Mouse (Mus musculus) left cerebral cortex, postnatal 14 days (tissue): ENCODE measurements around the gene Mgat4b. TPM values are rescaled to one million over a fixed set of nuclear protein-coding genes. Genes with fewer than 3 reads are reported as not detected.

Source experiments
- DNase-seq, 2 experiments: peaks; one replicate each; pipeline ENCODE4 v3.0.0; 2021 to 2022; ENCODE audit warnings: low spot score in 2 of 2, mixed read lengths in 1 of 2
- intact Hi-C: fragments of 180-260 bp; cut with DNase I; formaldehyde crosslinking; loops from one replicate; pipeline ENCODE4 v1.15.1; 2025
- total RNA-seq, 2 experiments: library from RNA; stranded (reverse); gene quantifications; 2 replicates each; pipeline ENCODE4 v1.2.3; 2021

The Mgat4b gene
- total RNA-seq, 2 experiments from 2014 or later, result 97.3 to 100 TPM

GRCm38 (mm10) chr11:50222559-50223276, 12.0 kb downstream of the Mgat4b start:
- intact Hi-C loops, result no loop called here
- no peak for DNase-seq

GRCm38 (mm10) chr11:50223783-50224662, 13.3 kb downstream of the Mgat4b start:
- intact Hi-C loops, result loop anchor here (2.0 kb wide), 1 partner anchor 13 kb away; the partner anchor contains the start of genes Mgat4b and Sqstm1
- peak in 1 of 2 experiments; percentile 38 for DNase-seq

GRCm38 (mm10) chr11:50224671-50225530, 14.2 kb downstream of the Mgat4b start:
- intact Hi-C loops, result loop anchor here (2.0 kb wide), 1 partner anchor 14 kb away; the partner anchor contains the start of genes Mgat4b and Sqstm1
- peak; percentile 72 to 83 for DNase-seq

- intact Hi-C loops, result loop anchor here (2.0 kb wide), 1 partner anchor 15 kb away; the partner anchor contains the start of genes Mgat4b and Sqstm1
Observed at GRCm38 (mm10) chr11:50225611-50226378, 15.1 kb downstream of the Mgat4b start.

GRCm38 (mm10) chr11:50226406-50226805, 15.7 kb downstream of the Mgat4b start:
- intact Hi-C loops, result no loop called here
- no peak for DNase-seq

More at GRCm38 (mm10) chr11:50225611-50226378, 15.1 kb downstream of the Mgat4b start:
- DNase-seq, result no peak

GRCm38 (mm10) chr11:50227226-50227625, 16.5 kb downstream of the Mgat4b start:
- DNase-seq, result no peak
- intact Hi-C loops, result no loop called here

- no peak for DNase-seq
- intact Hi-C loops, result no loop called here
Observed at GRCm38 (mm10) chr11:50227736-50228135, 17.0 kb downstream of the Mgat4b start.

- no peak for DNase-seq
- intact Hi-C loops, result no loop called here
Observed at GRCm38 (mm10) chr11:50228772-50229171, 18.1 kb downstream of the Mgat4b start.

- intact Hi-C loops, result no loop called here
- no peak for DNase-seq
Observed at GRCm38 (mm10) chr11:50229252-50229910, 18.7 kb downstream of the Mgat4b start.

GRCm38 (mm10) chr11:50230481-50231304, 20.0 kb downstream of the Mgat4b start:
- intact Hi-C loops, result no loop called here
- DNase-seq, result no peak

GRCm38 (mm10) chr11:50231411-50231810, 20.7 kb downstream of the Mgat4b start:
- peak; percentile 79 to 86 for DNase-seq
- intact Hi-C loops, result no loop called here

GRCm38 (mm10) chr11:50233022-50233421, 22.3 kb downstream of the Mgat4b start:
- DNase-seq, result peak in 1 of 2 experiments; percentile 52
- intact Hi-C loops, result no loop called here

GRCm38 (mm10) chr11:50233993-50234392, 23.3 kb downstream of the Mgat4b start:
- no peak for DNase-seq
- intact Hi-C loops, result no loop called here

GRCm38 (mm10) chr11:50234606-50235005, 23.9 kb downstream of the Mgat4b start:
- intact Hi-C loops, result loop anchor here (5.0 kb wide), 2 partner anchors 58 to 128 kb away; partner anchors contain the start of gene Maml1
- DNase-seq, result no peak

GRCm38 (mm10) chr11:50236540-50236936, 25.8 kb downstream of the Mgat4b start:
- peak; percentile 83 to 85 for DNase-seq
- intact Hi-C loops, result loop anchor here (5.0 kb wide), 2 partner anchors 56 to 126 kb away; partner anchors contain the start of gene Maml1

GRCm38 (mm10) chr11:50236937-50237835, 26.5 kb downstream of the Mgat4b start:
- no peak for DNase-seq
- intact Hi-C loops, result loop anchor here (5.0 kb wide), 2 partner anchors 55 to 125 kb away; partner anchors contain the start of gene Maml1
